Mouse (Mus musculus): ENCODE measurements around the gene Klf13.

The Klf13 gene

GRCm38 (mm10) chr7:63887034-63887551 is 51.6 kb downstream of the Klf13 start:
- DNase-seq (ENCODE audit: low read depth), result no peak

DNA sequence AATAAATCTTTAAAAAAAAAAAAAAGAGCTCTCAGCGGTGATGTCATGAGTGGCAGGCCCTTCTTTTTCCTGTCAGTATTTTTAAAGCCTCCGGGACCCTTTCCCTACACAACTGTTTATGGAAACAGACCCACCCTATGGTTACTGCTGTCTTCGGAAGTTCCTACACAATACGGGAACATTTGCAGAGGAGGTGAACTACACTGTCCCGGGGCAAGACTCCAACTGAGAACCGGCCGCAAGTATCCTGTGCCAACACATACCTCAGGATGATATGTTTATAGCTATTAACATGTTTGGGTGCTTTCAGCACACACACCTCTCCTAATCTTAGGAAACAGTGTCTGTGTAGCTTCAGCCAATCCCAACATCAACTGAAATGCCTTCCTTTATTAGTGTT is 53.7 kb downstream of the Klf13 start:
- no peak for DNase-seq (ENCODE audit: low read depth)

DNA sequence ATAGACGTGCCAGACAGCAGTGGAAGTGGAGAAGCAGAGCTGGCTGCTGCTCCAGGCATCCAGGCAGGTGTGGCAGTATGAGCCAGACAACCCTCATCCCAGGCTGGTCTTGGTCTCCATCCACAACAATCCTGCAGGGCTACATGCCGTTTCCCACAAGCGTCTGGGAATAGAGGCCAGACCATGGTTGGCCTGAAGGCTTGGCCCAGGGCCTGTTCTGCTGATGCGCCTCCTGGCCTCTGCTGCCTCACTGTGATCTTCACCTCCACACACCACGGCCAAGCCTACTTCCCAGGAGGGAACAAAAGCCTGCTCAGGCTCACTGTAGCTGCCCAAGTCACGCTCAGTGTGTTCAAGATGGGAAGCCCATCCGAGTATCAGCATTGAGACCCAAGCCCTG is 56.0 kb downstream of the Klf13 start:
- no peak for DNase-seq (ENCODE audit: low read depth)

DNA sequence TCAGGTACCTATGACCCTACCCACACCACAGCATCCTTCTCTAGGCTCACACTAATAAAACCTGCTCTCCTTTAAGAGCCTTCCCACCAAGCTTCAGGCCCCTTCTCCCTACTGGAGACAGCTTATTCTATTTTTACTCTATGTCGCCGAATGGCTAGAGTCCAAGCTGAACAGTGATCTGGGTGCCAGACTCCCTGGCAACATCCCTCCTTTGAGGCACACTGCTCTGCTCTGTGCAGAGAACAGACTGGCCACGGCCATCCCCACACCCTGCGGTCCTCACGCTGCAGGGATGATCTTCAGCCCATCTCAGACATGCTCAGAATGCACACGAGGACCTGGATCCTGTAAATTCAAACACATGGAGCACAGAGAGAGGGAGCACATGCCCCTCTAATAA is 59.1 kb downstream of the Klf13 start:
- DNase-seq (ENCODE audit: low read depth), result no peak

GRCm38 (mm10) chr7:63877610-63878009 is 61.1 kb downstream of the Klf13 start:
- DNase-seq (ENCODE audit: low read depth), result no peak

DNA sequence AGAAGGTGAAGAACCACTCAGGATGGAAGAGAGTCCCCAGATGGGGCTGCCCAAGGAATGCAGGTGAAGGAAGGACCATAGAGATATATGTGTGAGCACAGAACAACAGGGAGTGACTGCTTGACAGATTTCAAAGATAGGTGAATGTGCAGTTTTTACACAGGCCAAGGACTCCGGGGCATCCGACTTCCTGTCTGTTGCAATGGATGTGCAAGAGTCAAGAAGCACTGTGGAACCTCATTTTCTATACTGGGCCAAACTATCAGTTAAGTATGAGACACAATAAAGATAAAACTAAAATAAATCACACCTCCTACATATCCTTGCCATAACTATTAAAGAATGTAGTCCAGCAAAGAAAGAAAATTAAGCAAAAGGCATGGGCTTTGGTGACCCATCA is 62.1 kb downstream of the Klf13 start:
- DNase-seq (ENCODE audit: low read depth), result no peak

DNA sequence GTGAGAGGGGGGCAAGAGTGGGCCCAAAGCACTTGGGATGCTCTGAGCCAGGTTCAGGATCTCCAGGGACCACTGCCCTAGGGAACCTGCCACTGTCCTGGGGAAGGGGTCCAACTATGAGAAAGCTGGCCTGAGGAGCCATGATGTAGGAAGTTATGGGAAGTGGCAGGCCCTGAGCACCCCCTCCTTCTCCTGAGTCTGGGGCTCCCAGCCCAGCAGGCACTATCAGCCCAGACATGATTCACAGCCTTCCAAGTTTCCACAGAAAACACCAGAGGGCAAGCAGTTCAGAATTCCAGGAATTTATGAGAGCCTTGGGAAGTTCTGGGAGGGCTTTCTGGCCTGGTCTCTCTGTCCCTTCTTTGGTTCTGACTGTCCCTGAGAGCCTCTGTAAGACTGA is 63.0 kb downstream of the Klf13 start:
- no peak for DNase-seq (ENCODE audit: low read depth)

DNA sequence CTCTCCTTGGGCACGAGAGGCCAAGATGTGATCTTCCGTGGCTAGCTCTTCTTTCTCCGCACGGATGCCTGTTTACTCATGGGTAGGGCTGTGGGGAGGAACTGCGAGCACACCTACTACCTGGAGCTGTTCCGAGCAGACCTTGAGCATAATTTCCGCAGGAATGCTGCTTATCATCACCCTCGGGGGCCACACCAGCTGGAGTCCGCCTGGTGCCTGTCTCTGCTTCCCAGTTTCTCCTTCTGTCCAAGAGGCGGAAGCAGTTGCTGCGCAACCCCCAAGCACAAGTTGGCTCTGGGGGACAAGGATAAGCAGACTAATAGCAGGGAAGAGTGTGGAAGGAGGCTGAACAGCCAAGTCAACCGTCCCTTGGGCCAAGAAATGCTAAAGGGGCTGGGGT is 64.8 kb downstream of the Klf13 start:
- no peak for DNase-seq (ENCODE audit: low read depth)

- DNase-seq (ENCODE audit: low read depth), result no peak
Observed at GRCm38 (mm10) chr7:63871698-63872097, 67.0 kb downstream of the Klf13 start.

- DNase-seq (ENCODE audit: low read depth), result no peak
Observed at GRCm38 (mm10) chr7:63868356-63868918, 70.3 kb downstream of the Klf13 start.

DNA sequence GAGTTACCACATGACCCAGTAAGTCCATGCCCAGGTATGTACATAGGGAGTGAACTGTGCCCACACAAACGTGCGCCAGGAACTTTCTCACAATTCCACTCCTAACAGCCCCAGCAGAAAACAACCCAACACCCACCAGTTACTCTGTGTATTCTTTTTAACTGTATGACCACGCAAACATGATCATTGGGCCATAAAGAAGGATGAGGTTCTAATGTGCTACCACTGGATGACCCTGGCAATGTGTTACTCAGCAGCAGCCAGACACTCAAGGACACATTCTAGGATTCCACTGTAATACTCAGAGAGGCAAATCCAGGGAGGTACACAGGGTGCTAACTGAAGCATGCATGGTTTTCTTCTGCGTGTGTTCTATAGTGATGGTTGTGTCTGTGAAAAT is 72.8 kb downstream of the Klf13 start:
- no peak for DNase-seq (ENCODE audit: low read depth)

DNA sequence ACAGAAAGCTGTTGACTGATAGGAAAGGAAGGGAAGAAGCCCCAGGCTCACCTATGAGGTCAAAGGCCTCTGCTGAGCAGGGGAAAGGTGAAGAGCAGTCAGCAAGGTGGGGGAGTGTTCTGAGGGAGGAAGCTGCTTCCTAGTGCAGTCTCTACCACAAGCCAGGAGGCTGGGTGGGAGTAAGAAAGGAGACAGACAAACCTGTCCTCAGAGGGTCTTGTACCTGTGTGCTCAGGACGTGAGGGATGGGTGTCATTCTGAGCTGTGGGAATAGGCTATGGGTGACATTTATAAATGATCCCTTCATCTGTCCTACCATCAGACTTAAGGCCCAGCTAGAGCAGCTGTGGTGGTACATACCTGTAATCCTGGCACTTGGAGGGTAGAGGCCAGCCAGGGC is 75.7 kb downstream of the Klf13 start:
- no peak for DNase-seq (ENCODE audit: low read depth)

DNA sequence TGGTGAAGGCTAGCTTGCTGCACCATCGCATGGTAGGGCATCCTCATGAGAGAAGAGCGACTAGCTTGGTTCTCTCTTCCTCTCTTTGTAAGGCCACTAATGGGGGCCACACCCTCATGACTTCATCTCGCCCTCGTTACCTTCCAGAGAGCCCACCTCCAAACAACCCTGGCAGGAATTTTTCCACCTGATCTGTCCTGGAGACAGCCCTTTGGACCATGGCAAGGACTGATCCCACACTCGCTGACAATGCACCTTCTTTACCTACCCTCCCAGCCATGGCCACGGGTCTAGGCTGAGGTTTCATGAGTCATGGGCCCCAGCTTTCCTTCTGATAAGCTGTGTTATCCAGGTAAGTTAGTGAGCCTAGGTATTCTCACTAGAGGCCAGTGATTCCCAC is 77.6 kb downstream of the Klf13 start:
- DNase-seq (ENCODE audit: low read depth), result no peak

- peak; percentile 92 for DNase-seq (ENCODE audit: low read depth)
Observed at GRCm38 (mm10) chr7:63858571-63859152, 80.1 kb downstream of the Klf13 start.

DNA sequence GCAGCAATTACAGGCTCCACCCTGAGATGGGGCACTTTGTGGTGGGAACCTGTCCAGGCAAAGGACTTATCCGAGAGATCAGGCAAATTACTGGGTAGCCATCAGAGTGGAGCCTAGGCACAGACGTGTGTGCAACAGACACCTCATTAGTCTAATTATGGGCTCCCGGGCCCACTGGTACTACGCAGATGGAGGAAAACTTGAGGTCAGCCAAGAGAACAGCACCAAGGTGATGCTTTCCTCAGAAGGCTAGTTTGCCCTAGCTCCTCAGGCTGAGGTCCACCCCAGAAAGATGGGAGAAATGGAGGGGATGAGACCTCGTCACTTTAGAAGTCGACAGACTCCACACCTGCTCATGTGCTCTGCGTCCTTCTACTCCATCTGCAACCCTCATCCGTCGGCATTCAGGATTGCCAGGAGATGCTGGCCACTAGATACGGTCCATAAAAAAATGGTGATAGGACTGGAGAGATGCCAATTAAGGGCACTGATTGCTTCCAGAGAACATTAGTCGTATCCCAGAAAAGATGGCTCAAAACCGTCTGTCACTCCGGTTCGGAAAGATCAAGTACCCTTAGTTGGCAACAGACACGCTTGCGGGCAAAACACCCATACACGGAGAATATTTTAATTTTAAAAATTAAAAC is 80.8 kb downstream of the Klf13 start:
- DNase-seq (ENCODE audit: low read depth), result no peak

GRCm38 (mm10) chr7:63855283-63855682 is 83.4 kb downstream of the Klf13 start:
- DNase-seq (ENCODE audit: low read depth), result peak; percentile 85

DNA sequence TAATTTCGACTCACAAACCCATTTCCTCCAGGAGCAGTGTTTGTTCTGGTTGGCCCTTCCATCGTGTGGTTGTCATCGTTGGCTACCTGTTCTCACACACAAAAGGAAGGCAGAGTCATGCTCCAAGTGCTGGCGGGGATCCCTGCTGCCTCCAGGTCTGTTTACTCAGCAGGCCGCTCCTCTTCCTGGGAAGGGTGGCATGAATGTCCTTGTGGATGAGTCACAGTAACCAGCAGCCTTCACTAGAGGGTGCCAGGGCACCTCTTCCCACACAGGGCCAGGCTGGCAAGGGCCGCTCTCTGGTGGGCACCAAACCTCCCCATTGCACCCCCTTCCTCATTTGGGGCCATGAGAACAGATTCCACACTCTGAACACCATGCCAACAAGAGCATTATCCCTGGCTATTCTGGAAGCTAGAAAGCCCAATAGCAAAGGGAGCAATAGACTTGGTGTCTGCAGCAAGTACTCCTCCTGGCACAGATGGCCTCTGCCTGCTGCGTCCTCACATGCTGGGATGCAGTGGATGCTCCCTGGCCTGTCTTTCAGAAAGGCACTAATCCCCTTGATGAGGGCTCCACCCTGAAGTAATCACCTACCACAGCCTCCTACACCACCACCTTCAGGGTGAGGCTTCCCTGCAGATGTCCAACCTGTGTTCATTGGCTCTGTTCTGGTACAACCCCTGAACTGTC is 86.7 kb downstream of the Klf13 start:
- DNase-seq (ENCODE audit: low read depth), result no peak
